ENCODE assay signal across 25 mouse cellular contexts in the genomic region with DNA sequence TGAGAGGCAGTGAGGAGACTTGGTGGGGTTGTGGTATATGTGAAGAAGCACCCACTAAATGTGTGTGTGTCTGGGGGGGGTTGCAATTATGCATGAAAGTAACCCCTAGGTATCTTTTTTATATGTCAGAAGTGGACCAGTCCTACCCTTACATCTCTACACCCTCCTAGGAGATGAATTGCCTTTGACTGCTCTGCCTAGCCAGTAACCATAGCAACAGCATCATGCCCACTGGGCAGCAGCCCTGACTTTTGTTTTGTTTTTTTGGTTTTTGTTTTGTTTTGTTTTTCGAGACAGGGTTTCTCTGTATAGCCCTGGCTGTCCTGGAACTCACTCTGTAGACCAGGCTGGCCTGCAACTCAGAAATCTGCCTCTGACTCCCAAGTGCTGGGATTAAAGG. TPM values are rescaled to one million over a fixed set of nuclear protein-coding genes. Genes with fewer than 3 reads are reported as not detected.
A peak's percentile ranks its signal among the peaks of the same experiment; 100 is the strongest.
DNase-seq lines count a peak whose midpoint lies in the region; ATAC-seq and TF ChIP-seq lines count a peak whose summit lies in the region.
"Had no signal": no experiment of that assay in that cellular context is flagged by ENCODE, and none has a peak within 500 bp of the region (broad histone marks: within the 10 kb centered on the region; RNA-seq: fewer than 3 reads in every experiment).

No protein-coding gene starts in this region.

- H3K27me3 ChIP-seq in forebrain, postnatal 0 days (ENCODE audit: insufficient read depth, low read length) = no peaks in the 10 kb centered on the region
- H3K27me3 ChIP-seq in forebrain, embryonic 16.5 days (replicated peaks; ENCODE audit: control insufficient read depth, insufficient read depth, low read length) = no peaks in the 10 kb centered on the region
- H3K27me3 ChIP-seq in neural tube, embryonic 13.5 days = no peaks in the 10 kb centered on the region
- H3K27me3 ChIP-seq in midbrain, embryonic 15.5 days (replicated peaks) = no peaks in the 10 kb centered on the region
- H3K27me3 ChIP-seq: CH12.LX; embryonic facial prominence, embryonic 15.5 days; intestine, embryonic 15.5 days; limb, embryonic 15.5 days; Patski had no signal

- no peaks in the 10 kb centered on the region for H3K4me1 ChIP-seq in forebrain, postnatal 0 days (ENCODE audit: insufficient read depth)
- no peaks in the 10 kb centered on the region for H3K4me1 ChIP-seq in forebrain, embryonic 16.5 days (replicated peaks; ENCODE audit: control insufficient read depth, insufficient read depth, low read length)
- peaks cover 10% of the 10 kb centered on the region; the same call in 1 of the 2 replicates for H3K4me1 ChIP-seq in neural tube, embryonic 13.5 days (replicated peaks)
- peaks cover 8% of the 10 kb centered on the region for H3K4me1 ChIP-seq in midbrain, embryonic 15.5 days
- H3K4me1 ChIP-seq: embryonic facial prominence, embryonic 15.5 days; intestine, embryonic 15.5 days; limb, embryonic 15.5 days had no signal

- H3K9ac ChIP-seq in forebrain, postnatal 0 days = no peak overlapping the region
- no peak overlapping the region for H3K9ac ChIP-seq in forebrain, embryonic 16.5 days (replicated peaks; ENCODE audit: low read depth, low read length)
- H3K9ac ChIP-seq in neural tube, embryonic 13.5 days = no peak overlapping the region
- no peak overlapping the region for H3K9ac ChIP-seq in midbrain, embryonic 15.5 days
- H3K9ac ChIP-seq: embryonic facial prominence, embryonic 15.5 days; intestine, embryonic 15.5 days; limb, embryonic 15.5 days; liver, embryonic 14.5 days; lung, embryonic 14.5 days had no signal

- no peak overlapping the region for H3K27ac ChIP-seq in forebrain, postnatal 0 days (ENCODE audit: low read depth, low read length)
- H3K27ac ChIP-seq in forebrain, embryonic 16.5 days (ENCODE audit: low read length) = no peak overlapping the region
- 0 out of 2 replicates have a peak overlapping the region, but pooled peaks have one; percentile 33 for H3K27ac ChIP-seq in neural tube, embryonic 13.5 days (replicated peaks)
- peak overlapping the region; percentile 68 for H3K27ac ChIP-seq in midbrain, embryonic 15.5 days
- H3K27ac ChIP-seq: embryonic facial prominence, embryonic 15.5 days; heart, adult 2 months; intestine, embryonic 15.5 days; limb, embryonic 15.5 days; liver, embryonic 14.5 days; stomach, postnatal 0 days had no signal

- H3K36me3 ChIP-seq in forebrain, postnatal 0 days (ENCODE audit: insufficient read depth) = no peaks in the 10 kb centered on the region
- H3K36me3 ChIP-seq in forebrain, embryonic 16.5 days (ENCODE audit: control insufficient read depth, insufficient read depth) = no peaks in the 10 kb centered on the region
- no peaks in the 10 kb centered on the region for H3K36me3 ChIP-seq in neural tube, embryonic 13.5 days
- no peaks in the 10 kb centered on the region for H3K36me3 ChIP-seq in midbrain, embryonic 15.5 days (replicated peaks)
- H3K36me3 ChIP-seq: embryonic facial prominence, embryonic 15.5 days; G1E; intestine, embryonic 15.5 days; limb, embryonic 15.5 days had no signal

- TF ChIP-seq CTCF in forebrain, postnatal 0 days (IDR thresholded peaks at IDR 0.05; ENCODE audit: low read depth) = no peak

- H3K4me3 ChIP-seq in forebrain, postnatal 0 days (ENCODE audit: low read depth, low read length) = no peak overlapping the region
- H3K4me3 ChIP-seq in forebrain, embryonic 16.5 days (replicated peaks; ENCODE audit: low read length) = no peak overlapping the region
- no peak overlapping the region for H3K4me3 ChIP-seq in neural tube, embryonic 13.5 days
- H3K4me3 ChIP-seq in midbrain, embryonic 15.5 days = no peak overlapping the region
- H3K4me3 ChIP-seq: embryonic facial prominence, embryonic 15.5 days; heart, adult 2 months; intestine, embryonic 15.5 days; limb, embryonic 15.5 days had no signal

- H3K9me3 ChIP-seq in forebrain, postnatal 0 days (ENCODE audit: low read length) = no peaks in the 10 kb centered on the region
- H3K9me3 ChIP-seq in forebrain, embryonic 16.5 days (ENCODE audit: control insufficient read depth, low read length) = peaks cover 2% of the 10 kb centered on the region; the same call in 1 of the 2 replicates
- no peaks in the 10 kb centered on the region for H3K9me3 ChIP-seq in neural tube, embryonic 13.5 days
- no peaks in the 10 kb centered on the region for H3K9me3 ChIP-seq in midbrain, embryonic 15.5 days
- H3K9me3 ChIP-seq: embryonic facial prominence, embryonic 15.5 days; intestine, embryonic 15.5 days; limb, embryonic 15.5 days had no signal

- H3K4me2 ChIP-seq in forebrain, postnatal 0 days (ENCODE audit: low read depth) = no peak overlapping the region
- H3K4me2 ChIP-seq in forebrain, embryonic 16.5 days (ENCODE audit: low read length) = no peak overlapping the region
- no peak overlapping the region for H3K4me2 ChIP-seq in neural tube, embryonic 13.5 days
- H3K4me2 ChIP-seq in midbrain, embryonic 15.5 days = no peak overlapping the region
- H3K4me2 ChIP-seq: embryonic facial prominence, embryonic 15.5 days; intestine, embryonic 15.5 days; limb, embryonic 15.5 days; lung, embryonic 14.5 days had no signal

- WGBS in forebrain, postnatal 0 days = 3% methylated on average over 1 of the region's 1 CpGs
- 14% methylated on average over 1 of the region's 1 CpGs for WGBS in forebrain, embryonic 16.5 days
- 30% methylated on average over 1 of the region's 1 CpGs for WGBS in neural tube, embryonic 13.5 days
- WGBS in midbrain, embryonic 15.5 days = 24% methylated on average over 1 of the region's 1 CpGs

- ATAC-seq in forebrain, postnatal 0 days = peak; percentile 58
- no peak for ATAC-seq in forebrain, embryonic 16.5 days
- ATAC-seq in neural tube, embryonic 13.5 days (ENCODE audit: low read depth) = peak; percentile 28; the same call in 1 of the 2 replicates
- peak; percentile 63; the same call in 1 of the 2 replicates for ATAC-seq in midbrain, embryonic 15.5 days (replicated peaks)
- ATAC-seq: intestine, embryonic 15.5 days; Patski had no signal

- DNase-seq in forebrain, postnatal 0 days = no peak
- no peak for DNase-seq in neural tube, embryonic 10.5 days (ENCODE audit: extremely low spot score, low spot score)
- no peak for DNase-seq in cerebellum, postnatal 36 days
- DNase-seq in B cell, adult 2 months = no peak
- DNase-seq: adrenal gland, postnatal 36 days; cerebellum, adult 9-10 months; gastrocnemius, postnatal 14 days; heart, adult 2 months; heart, postnatal 36 days; kidney, adult 8-10 months; kidney, postnatal 14 days; left cerebral cortex, postnatal 4 days; lung, embryonic 14.5 days; thymus, adult 2 months had no signal

RNA-seq across cellular contexts. Expression of gene Ppp1r35, which starts 10.2 kb away (rescaled TPM):
- 28.8 and 47.4 TPM in 2 replicates for total RNA-seq in forebrain, postnatal 0 days (2014; rRNA removed)
- 39.1 and 41.8 TPM in 2 replicates for polyA plus RNA-seq in forebrain, postnatal 0 days (2015; fragmentation: Nextera tagmentation; extraction: Ambion mirVana)
- 28.7 and 34.4 TPM in 2 replicates for polyA plus RNA-seq in forebrain, embryonic 16.5 days (2015; fragmentation: Nextera tagmentation; extraction: Ambion mirVana)
- 38.1 and 39.7 TPM in 2 replicates for polyA plus RNA-seq in neural tube, embryonic 13.5 days (2015; fragmentation: Nextera tagmentation; extraction: Ambion mirVana)
- 37.3 and 45.0 TPM in 2 replicates for polyA plus RNA-seq in midbrain, embryonic 15.5 days (2015; fragmentation: Nextera tagmentation; extraction: Ambion mirVana)

RNA-seq across cellular contexts. Expression of gene Mepce, which starts 19.0 kb away (rescaled TPM):
- total RNA-seq in forebrain, postnatal 0 days (2014; rRNA removed) = 33.3 and 47.7 TPM in 2 replicates
- 18.3 and 21.1 TPM in 2 replicates for polyA plus RNA-seq in forebrain, postnatal 0 days (2015; fragmentation: Nextera tagmentation; extraction: Ambion mirVana)
- 10.2 and 11.9 TPM in 2 replicates for polyA plus RNA-seq in forebrain, embryonic 16.5 days (2015; fragmentation: Nextera tagmentation; extraction: Ambion mirVana)
- 9.9 and 12.3 TPM in 2 replicates for polyA plus RNA-seq in neural tube, embryonic 13.5 days (2015; fragmentation: Nextera tagmentation; extraction: Ambion mirVana)
- polyA plus RNA-seq in midbrain, embryonic 15.5 days (2015; fragmentation: Nextera tagmentation; extraction: Ambion mirVana) = 10.7 and 10.8 TPM in 2 replicates

RNA-seq across cellular contexts. Expression of gene Zcwpw1, which starts 19.1 kb away (rescaled TPM):
- 3.5 and 7.7 TPM in 2 replicates for total RNA-seq in forebrain, postnatal 0 days (2014; rRNA removed)
- 3.1 and 4.8 TPM in 2 replicates for polyA plus RNA-seq in forebrain, postnatal 0 days (2015; fragmentation: Nextera tagmentation; extraction: Ambion mirVana)
- polyA plus RNA-seq in forebrain, embryonic 16.5 days (2015; fragmentation: Nextera tagmentation; extraction: Ambion mirVana) = 11.1 and 11.2 TPM in 2 replicates
- 10.4 and 12.4 TPM in 2 replicates for polyA plus RNA-seq in neural tube, embryonic 13.5 days (2015; fragmentation: Nextera tagmentation; extraction: Ambion mirVana)
- 10.5 and 11.9 TPM in 2 replicates for polyA plus RNA-seq in midbrain, embryonic 15.5 days (2015; fragmentation: Nextera tagmentation; extraction: Ambion mirVana)

RNA-seq across cellular contexts. Expression of gene Tsc22d4, which starts 22.9 kb away (rescaled TPM):
- total RNA-seq in forebrain, postnatal 0 days (2014; rRNA removed) = 120 and 135 TPM in 2 replicates
- 112 and 134 TPM in 2 replicates for polyA plus RNA-seq in forebrain, postnatal 0 days (2015; fragmentation: Nextera tagmentation; extraction: Ambion mirVana)
- 69.1 and 72.2 TPM in 2 replicates for polyA plus RNA-seq in forebrain, embryonic 16.5 days (2015; fragmentation: Nextera tagmentation; extraction: Ambion mirVana)
- polyA plus RNA-seq in neural tube, embryonic 13.5 days (2015; fragmentation: Nextera tagmentation; extraction: Ambion mirVana) = 76.8 and 86.9 TPM in 2 replicates
- polyA plus RNA-seq in midbrain, embryonic 15.5 days (2015; fragmentation: Nextera tagmentation; extraction: Ambion mirVana) = 58.0 and 59.8 TPM in 2 replicates

RNA-seq across cellular contexts. Expression of gene Nyap1, which starts 27.1 kb away (rescaled TPM):
- 251 and 252 TPM in 2 replicates for total RNA-seq in forebrain, postnatal 0 days (2014; rRNA removed)
- 42.0 and 48.9 TPM in 2 replicates for polyA plus RNA-seq in forebrain, postnatal 0 days (2015; fragmentation: Nextera tagmentation; extraction: Ambion mirVana)
- polyA plus RNA-seq in forebrain, embryonic 16.5 days (2015; fragmentation: Nextera tagmentation; extraction: Ambion mirVana) = 52.3 and 59.8 TPM in 2 replicates
- polyA plus RNA-seq in neural tube, embryonic 13.5 days (2015; fragmentation: Nextera tagmentation; extraction: Ambion mirVana) = 23.4 and 25.4 TPM in 2 replicates
- 58.6 and 61.2 TPM in 2 replicates for polyA plus RNA-seq in midbrain, embryonic 15.5 days (2015; fragmentation: Nextera tagmentation; extraction: Ambion mirVana)

Comparison
In these comparisons a context has a peak if more than half of its experiments do, and no peak if none do; other contexts are left out.
1. H3K27ac ChIP-seq: peak in neural tube, embryonic 13.5 days (single experiment) and midbrain, embryonic 15.5 days (single experiment); none in forebrain, postnatal 0 days (single experiment) and forebrain, embryonic 16.5 days (single experiment).